Mouse (Mus musculus): ENCODE measurements at regions not wholly inside any gene's neighbourhood (a gene's known extent, or its start where the extent isn't known, plus 50 kb on each side); places are given as distances from the start of the nearest gene placed in this dataset.
A peak's percentile ranks its signal among the peaks of the same experiment; 100 is the strongest.

DNA sequence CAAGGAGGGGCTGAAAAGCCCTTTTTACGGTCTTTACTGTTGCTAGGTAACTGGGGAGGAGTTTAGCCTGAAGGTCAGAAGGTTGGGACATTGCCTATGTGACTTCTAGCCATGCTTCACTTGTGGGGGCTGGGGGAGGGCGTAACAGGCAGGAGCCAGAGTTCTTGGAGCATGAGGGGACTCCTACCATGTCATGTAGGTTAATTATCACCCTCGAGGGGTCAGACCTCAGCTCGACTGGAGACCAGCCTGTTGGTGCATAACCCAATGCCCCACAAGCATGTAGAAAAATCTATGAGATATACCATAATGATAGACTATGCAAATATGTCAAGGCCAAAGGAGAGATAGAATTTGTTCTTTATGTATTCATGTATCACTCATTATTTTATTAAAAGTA, 215.1 kb upstream of the Rasa1 start:
- Histone ChIP-seq H3K27me3 (ENCODE audit: insufficient read depth, low read length) (no peaks in the 10 kb centered on the region), H3K4me2 (replicated peaks; ENCODE audit: low read depth, low read length) (no peak overlapping the region), H3K9me3 (ENCODE audit: low read length) (no peaks in the 10 kb centered on the region), H3K27ac (ENCODE audit: low read length) (no peak overlapping the region), H3K4me1 (ENCODE audit: insufficient read depth, low read length) (peaks cover 10% of the 10 kb centered on the region), H3K36me3 (ENCODE audit: insufficient read depth, low read length) (no peaks in the 10 kb centered on the region), H3K9ac (replicated peaks; ENCODE audit: low read length) (no peak overlapping the region), H3K4me3 (ENCODE audit: low read length) (no peak overlapping the region)
- ATAC-seq (ENCODE audit: low FRiP score, low TSS enrichment), result peak; percentile 80
- WGBS, result 21% methylated on average over 4 of the region's 4 CpGs

- no peaks in the 10 kb centered on the region for H3K9me3 ChIP-seq (ENCODE audit: low read length)
- H3K4me2 ChIP-seq (replicated peaks; ENCODE audit: low read depth, low read length), result no peak overlapping the region
- no peak for ATAC-seq (ENCODE audit: low FRiP score, low TSS enrichment)
- H3K27me3 ChIP-seq (ENCODE audit: insufficient read depth, low read length), result no peaks in the 10 kb centered on the region
- no peaks in the 10 kb centered on the region for H3K36me3 ChIP-seq (ENCODE audit: insufficient read depth, low read length)
- H3K9ac ChIP-seq (replicated peaks; ENCODE audit: low read length), result no peak overlapping the region
- no peak overlapping the region for H3K27ac ChIP-seq (ENCODE audit: low read length)
- H3K4me1 ChIP-seq (ENCODE audit: insufficient read depth, low read length), result no peaks in the 10 kb centered on the region
- WGBS, result 75% methylated on average over 2 of the region's 2 CpGs
- no peak overlapping the region for H3K4me3 ChIP-seq (ENCODE audit: low read length)
Observed at GRCm38 (mm10) chr13:85498696-85499095, 209.8 kb upstream of the Rasa1 start.

- Histone ChIP-seq H3K9me3 (ENCODE audit: low read length) (no peaks in the 10 kb centered on the region), H3K4me1 (ENCODE audit: insufficient read depth, low read length) (no peaks in the 10 kb centered on the region), H3K4me2 (replicated peaks; ENCODE audit: low read depth, low read length) (no peak overlapping the region), H3K27ac (ENCODE audit: low read length) (no peak overlapping the region), H3K36me3 (ENCODE audit: insufficient read depth, low read length) (no peaks in the 10 kb centered on the region), H3K27me3 (ENCODE audit: insufficient read depth, low read length) (no peaks in the 10 kb centered on the region), H3K4me3 (ENCODE audit: low read length) (no peak overlapping the region), H3K9ac (replicated peaks; ENCODE audit: low read length) (no peak overlapping the region)
- WGBS, result 28% methylated on average over 3 of the region's 3 CpGs
- no peak for ATAC-seq (ENCODE audit: low FRiP score, low TSS enrichment)
Observed at GRCm38 (mm10) chr13:85484790-85485189, 195.9 kb upstream of the Rasa1 start.

DNA sequence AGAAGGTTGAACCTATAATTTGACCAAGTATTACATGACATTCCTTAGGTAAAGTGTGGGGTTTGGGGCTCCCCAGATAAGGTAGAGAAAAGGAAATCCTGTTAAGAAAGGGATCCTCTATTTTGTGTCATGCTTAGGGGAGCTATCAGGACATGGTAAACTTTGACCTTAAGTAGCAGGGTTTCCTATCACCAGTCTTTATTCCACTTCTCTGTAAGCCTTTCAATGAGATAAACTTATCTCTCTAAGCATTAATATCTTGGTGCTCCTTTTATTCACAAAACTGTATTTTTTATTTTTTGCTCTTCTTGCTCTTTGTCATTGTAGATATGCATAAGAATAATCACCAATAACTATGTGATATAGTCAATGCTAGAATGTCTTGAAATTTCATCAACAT, 194.4 kb upstream of the Rasa1 start:
- Histone ChIP-seq H3K9ac (replicated peaks; ENCODE audit: low read length) (no peak overlapping the region), H3K4me2 (replicated peaks; ENCODE audit: low read depth, low read length) (no peak overlapping the region), H3K9me3 (ENCODE audit: low read length) (no peaks in the 10 kb centered on the region), H3K36me3 (ENCODE audit: insufficient read depth, low read length) (no peaks in the 10 kb centered on the region), H3K4me1 (ENCODE audit: insufficient read depth, low read length) (no peaks in the 10 kb centered on the region), H3K4me3 (ENCODE audit: low read length) (no peak overlapping the region), H3K27ac (ENCODE audit: low read length) (no peak overlapping the region), H3K27me3 (ENCODE audit: insufficient read depth, low read length) (no peaks in the 10 kb centered on the region)
- no peak for ATAC-seq (ENCODE audit: low FRiP score, low TSS enrichment)

GRCm38 (mm10) chr13:85479405-85479804, 190.5 kb upstream of the Rasa1 start:
- H3K9ac ChIP-seq (replicated peaks; ENCODE audit: low read length), result no peak overlapping the region
- 84% methylated on average over 2 of the region's 2 CpGs for WGBS

DNA sequence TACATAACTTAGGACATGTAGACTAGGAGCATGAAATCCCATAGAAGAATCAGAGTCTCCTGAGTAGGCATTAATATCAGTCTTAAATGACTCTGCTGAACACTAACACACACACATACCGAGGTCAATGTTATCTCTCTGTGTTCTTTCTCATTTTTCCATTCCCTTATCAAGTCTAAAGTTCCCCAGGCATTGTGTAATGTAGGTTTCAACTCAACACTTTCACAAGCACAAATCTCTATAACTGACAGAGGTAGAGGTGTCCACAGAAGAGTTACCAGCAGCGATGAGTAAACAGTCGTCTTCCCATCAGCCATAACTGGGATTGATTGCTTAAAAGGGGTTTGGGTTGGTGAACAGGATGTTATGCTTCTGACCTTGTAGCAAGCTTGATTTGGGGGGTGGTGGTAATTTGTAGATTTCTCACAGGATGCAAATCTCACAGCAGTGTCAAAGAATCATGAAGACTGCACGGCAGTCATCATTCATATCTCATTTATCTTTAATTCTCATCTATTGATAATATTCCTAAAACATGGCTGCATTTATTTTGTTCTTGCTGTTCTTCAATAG, 187.4 kb upstream of the Rasa1 start:
- Histone ChIP-seq H3K36me3 (ENCODE audit: insufficient read depth, low read length) (no peaks in the 10 kb centered on the region), H3K27ac (ENCODE audit: low read length) (no peak overlapping the region), H3K4me2 (replicated peaks; ENCODE audit: low read depth, low read length) (no peak overlapping the region), H3K27me3 (ENCODE audit: insufficient read depth, low read length) (no peaks in the 10 kb centered on the region), H3K4me1 (ENCODE audit: insufficient read depth, low read length) (no peaks in the 10 kb centered on the region), H3K4me3 (ENCODE audit: low read length) (no peak overlapping the region), H3K9me3 (ENCODE audit: low read length) (no peaks in the 10 kb centered on the region), H3K9ac (replicated peaks; ENCODE audit: low read length) (no peak overlapping the region)
- WGBS, result 69% methylated on average over 4 of the region's 4 CpGs
- no peak for ATAC-seq (ENCODE audit: low FRiP score, low TSS enrichment)

More at GRCm38 (mm10) chr13:85479405-85479804, 190.5 kb upstream of the Rasa1 start:
- no peaks in the 10 kb centered on the region for H3K36me3 ChIP-seq (ENCODE audit: insufficient read depth, low read length)
- H3K27ac ChIP-seq (ENCODE audit: low read length), result no peak overlapping the region
- no peaks in the 10 kb centered on the region for H3K4me1 ChIP-seq (ENCODE audit: insufficient read depth, low read length)
- H3K9me3 ChIP-seq (ENCODE audit: low read length), result no peaks in the 10 kb centered on the region
- ATAC-seq (ENCODE audit: low FRiP score, low TSS enrichment), result no peak
- no peak overlapping the region for H3K4me2 ChIP-seq (replicated peaks; ENCODE audit: low read depth, low read length)
- H3K27me3 ChIP-seq (ENCODE audit: insufficient read depth, low read length), result no peaks in the 10 kb centered on the region
- no peak overlapping the region for H3K4me3 ChIP-seq (ENCODE audit: low read length)

GRCm38 (mm10) chr13:85471340-85471739, 182.4 kb upstream of the Rasa1 start:
- H3K27me3 ChIP-seq (ENCODE audit: insufficient read depth, low read length), result no peaks in the 10 kb centered on the region
- no peaks in the 10 kb centered on the region for H3K9me3 ChIP-seq (ENCODE audit: low read length)
- H3K27ac ChIP-seq (ENCODE audit: low read length), result no peak overlapping the region
- no peak overlapping the region for H3K9ac ChIP-seq (replicated peaks; ENCODE audit: low read length)
- 87% methylated on average over 5 of the region's 5 CpGs for WGBS
- no peak overlapping the region for H3K4me3 ChIP-seq (ENCODE audit: low read length)
- H3K36me3 ChIP-seq (ENCODE audit: insufficient read depth, low read length), result no peaks in the 10 kb centered on the region
- no peak overlapping the region for H3K4me2 ChIP-seq (replicated peaks; ENCODE audit: low read depth, low read length)
- no peaks in the 10 kb centered on the region for H3K4me1 ChIP-seq (ENCODE audit: insufficient read depth, low read length)
- no peak for ATAC-seq (ENCODE audit: low FRiP score, low TSS enrichment)

DNA sequence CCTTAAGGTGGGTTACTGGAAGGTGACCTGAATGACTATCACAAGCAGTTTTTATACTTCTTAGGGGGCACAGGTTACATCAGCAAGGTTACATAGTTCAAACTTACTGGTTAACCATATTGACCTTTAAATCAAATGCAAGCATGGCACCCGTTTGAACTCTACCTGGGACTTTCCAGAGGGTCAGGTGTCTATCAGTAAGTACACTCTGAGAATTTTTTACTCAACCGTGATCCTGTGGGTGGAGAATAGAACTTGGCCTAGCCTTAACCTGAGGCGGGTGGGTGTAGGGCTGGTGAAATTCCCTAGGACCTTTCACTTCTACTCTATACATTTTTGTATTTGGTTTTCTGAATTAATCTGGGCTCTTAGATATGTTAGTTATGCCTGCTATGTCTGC, 170.5 kb upstream of the Rasa1 start:
- ATAC-seq (ENCODE audit: low FRiP score, low TSS enrichment), result no peak

GRCm38 (mm10) chr13:85458611-85459010, 169.7 kb upstream of the Rasa1 start:
- Histone ChIP-seq H3K9me3 (ENCODE audit: low read length) (no peaks in the 10 kb centered on the region), H3K36me3 (ENCODE audit: insufficient read depth, low read length) (no peaks in the 10 kb centered on the region), H3K4me2 (replicated peaks; ENCODE audit: low read depth, low read length) (no peak overlapping the region), H3K27me3 (ENCODE audit: insufficient read depth, low read length) (no peaks in the 10 kb centered on the region), H3K27ac (ENCODE audit: low read length) (no peak overlapping the region), H3K4me3 (ENCODE audit: low read length) (no peak overlapping the region), H3K9ac (replicated peaks; ENCODE audit: low read length) (no peak overlapping the region), H3K4me1 (ENCODE audit: insufficient read depth, low read length) (no peaks in the 10 kb centered on the region)
- no peak for ATAC-seq (ENCODE audit: low FRiP score, low TSS enrichment)

More for the DNA sequence above, 170.5 kb upstream of the Rasa1 start:
- 78% methylated on average over 3 of the region's 3 CpGs for WGBS
- H3K9ac ChIP-seq (replicated peaks; ENCODE audit: low read length), result no peak overlapping the region
- no peak overlapping the region for H3K4me3 ChIP-seq (ENCODE audit: low read length)
- no peaks in the 10 kb centered on the region for H3K4me1 ChIP-seq (ENCODE audit: insufficient read depth, low read length)
- H3K36me3 ChIP-seq (ENCODE audit: insufficient read depth, low read length), result no peaks in the 10 kb centered on the region
- no peaks in the 10 kb centered on the region for H3K27me3 ChIP-seq (ENCODE audit: insufficient read depth, low read length)
- no peak overlapping the region for H3K4me2 ChIP-seq (replicated peaks; ENCODE audit: low read depth, low read length)
- no peaks in the 10 kb centered on the region for H3K9me3 ChIP-seq (ENCODE audit: low read length)
- no peak overlapping the region for H3K27ac ChIP-seq (ENCODE audit: low read length)

GRCm38 (mm10) chr13:85439581-85439980, 150.7 kb upstream of the Rasa1 start:
- Histone ChIP-seq H3K4me1 (ENCODE audit: insufficient read depth, low read length) (no peaks in the 10 kb centered on the region), H3K36me3 (ENCODE audit: insufficient read depth, low read length) (no peaks in the 10 kb centered on the region), H3K4me3 (ENCODE audit: low read length) (no peak overlapping the region), H3K4me2 (replicated peaks; ENCODE audit: low read depth, low read length) (no peak overlapping the region), H3K27ac (ENCODE audit: low read length) (no peak overlapping the region), H3K9me3 (ENCODE audit: low read length) (no peaks in the 10 kb centered on the region), H3K27me3 (ENCODE audit: insufficient read depth, low read length) (no peaks in the 10 kb centered on the region), H3K9ac (replicated peaks; ENCODE audit: low read length) (no peak overlapping the region)
- 97% methylated on average over 1 of the region's 1 CpGs for WGBS
- ATAC-seq (ENCODE audit: low FRiP score, low TSS enrichment), result no peak

Data from kidney, embryonic 16.5 days (tissue).